Mouse (Mus musculus) liver, adult 2 months (tissue): ENCODE measurements at regions not wholly inside any gene's neighbourhood (a gene's known extent, or its start where the extent isn't known, plus 50 kb on each side); places are given as distances from the start of the nearest gene placed in this dataset.

ENCODE experiments used
- CTCF ChIP-seq: fragments of 200-500 bp; IDR thresholded peaks from 2 replicates; pipeline ENCODE4 v1.5.1; 2011; ENCODE audit warnings: low read depth, low read length, control low read depth
- POLR2A ChIP-seq: fragments of 200-500 bp; IDR thresholded peaks from 2 replicates; pipeline ENCODE4 v1.6.1; 2011; ENCODE audit warnings: low read length, control low read depth; ENCODE audit not compliant: insufficient read depth; ENCODE audit errors: extremely low read depth

GRCm38 (mm10) chr12:70718602-70719001 is 106.7 kb upstream of the Frmd6 start:
- TF ChIP-seq CTCF (no peak), POLR2A (no peak)
